Mouse (Mus musculus) lung, postnatal 0 days (tissue): ENCODE results near the gene Khdrbs2. TPM values are rescaled to one million over a fixed set of nuclear protein-coding genes. Genes with fewer than 3 reads are reported as not detected.

Experiments used
- ATAC-seq: fragments of 200-750 bp; cut with Nextera tagmentation; 2 replicates; pipeline ENCODE4 v1.8.0; 2017; ENCODE audit warnings: moderate library complexity
- DNase-seq: peaks from one replicate; pipeline ENCODE4 v3.0.0-alpha.2; 2016; ENCODE audit warnings: low spot score
- H3K27ac ChIP-seq: fragments of 300-500 bp; sonication (generic); 2 replicates; pipeline ENCODE4 v1.5.1; 2014; ENCODE audit warnings: antibody characterized with exemption, mild to moderate bottlenecking, low read length, mixed read lengths
- H3K27me3 ChIP-seq: fragments of 300-500 bp; sonication (generic); replicated peaks from 2 replicates; pipeline ENCODE4 v1.6.1; 2014; ENCODE audit warnings: low read length, mixed read lengths; ENCODE audit not compliant: insufficient read depth
- H3K36me3 ChIP-seq: fragments of 300-500 bp; sonication (generic); 2 replicates; pipeline ENCODE4 v1.6.1; 2014; ENCODE audit warnings: low read length, mixed read lengths; ENCODE audit not compliant: insufficient read depth
- H3K4me1 ChIP-seq: fragments of 300-500 bp; sonication (generic); 2 replicates; pipeline ENCODE4 v1.6.1; 2014; ENCODE audit warnings: antibody characterized with exemption, low read depth, low read length, mixed read lengths; ENCODE audit not compliant: insufficient read depth
- H3K4me2 ChIP-seq: fragments of 300-500 bp; sonication (generic); replicated peaks from 2 replicates; pipeline ENCODE4 v1.6.1; 2014; ENCODE audit warnings: low read depth, mild to moderate bottlenecking, low read length, moderate library complexity, mixed read lengths
- H3K4me3 ChIP-seq: fragments of 300-500 bp; sonication (generic); 2 replicates; pipeline ENCODE4 v1.5.1; 2014; ENCODE audit warnings: low read depth, low read length
- H3K9ac ChIP-seq: fragments of 300-500 bp; sonication (generic); replicated peaks from 2 replicates; pipeline ENCODE4 v1.6.1; 2014; ENCODE audit warnings: low read depth, mild to moderate bottlenecking
- H3K9me3 ChIP-seq: fragments of 300-500 bp; sonication (generic); 2 replicates; pipeline ENCODE4 v1.6.1; 2016; ENCODE audit warnings: low read length, mixed read lengths
- CTCF ChIP-seq: IDR thresholded peaks from 2 replicates; pipeline ENCODE4 v1.5.1; 2016; ENCODE audit warnings: antibody characterized with exemption, mild to moderate bottlenecking
- EP300 ChIP-seq: IDR thresholded peaks from 2 replicates; pipeline ENCODE4 v1.6.1; 2016; ENCODE audit warnings: antibody characterized with exemption, mild to moderate bottlenecking, control low read depth
- WGBS: fragments of 180-500 bp; shearing (Covaris S2); extraction: QIAGEN DNeasy Blood & Tissue Kit; methylation state at CpG from one replicate; pipeline ENCODE4 v1.1.7; 2014; 5-methylcytosine and 5-hydroxymethylcytosine counted together
- polyA plus RNA-seq: library from polyadenylated mRNA; unstranded; fragments of >200 nt; fragmentation: Nextera tagmentation; extraction: Ambion mirVana; gene quantifications from 2 replicates; pipeline ENCODE4 v1.2.1, GENCODE M21; 2015

Gene Khdrbs2
- polyA plus RNA-seq, 1 experiment from 2014 or later: 0.12 TPM

DNA sequence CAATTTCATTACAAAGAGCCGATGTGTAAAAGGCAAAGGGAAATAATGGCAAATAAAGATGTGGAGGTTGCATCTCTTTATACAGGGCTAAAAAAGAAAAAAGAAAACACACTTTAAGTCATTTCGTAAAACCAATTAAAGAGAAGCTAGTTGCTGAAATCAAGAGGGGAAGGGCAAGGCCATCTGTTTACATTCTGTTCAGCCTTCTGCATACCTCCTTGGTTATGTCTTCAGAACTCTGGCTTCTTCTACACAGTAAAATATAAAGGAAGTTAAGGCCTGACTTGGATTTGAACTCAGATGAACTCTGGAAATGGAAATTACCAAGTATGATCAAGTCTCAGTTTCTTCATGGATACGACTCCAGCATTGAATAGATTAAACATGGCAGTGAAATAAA lies 528.8 kb downstream of the Khdrbs2 start:
- no peak for TF ChIP-seq CTCF
- TF ChIP-seq EP300: no peak
- H3K9me3 ChIP-seq: no peaks in the 10 kb centered on the region
- ATAC-seq: no peak
- no peak overlapping the region for H3K9ac ChIP-seq
- no peaks in the 10 kb centered on the region for H3K36me3 ChIP-seq
- H3K27me3 ChIP-seq: no peaks in the 10 kb centered on the region
- WGBS: 88% methylated on average over 3 of the region's 3 CpGs
- no peak overlapping the region for H3K27ac ChIP-seq
- DNase-seq: no peak
- H3K4me2 ChIP-seq: no peak overlapping the region
- H3K4me3 ChIP-seq: no peak overlapping the region
- H3K4me1 ChIP-seq: no peaks in the 10 kb centered on the region
